Mouse (Mus musculus) spleen, adult 2 months (tissue): Measurements from ENCODE around the gene Fbxl17.

Experiments used
- CTCF ChIP-seq: fragments of 200-500 bp; IDR thresholded peaks from 2 replicates; pipeline ENCODE4 v1.5.1; 2011; ENCODE audit warnings: mild to moderate bottlenecking, inconsistent platforms; ENCODE audit not compliant: insufficient read depth, insufficient read length, insufficient replicate concordance; ENCODE audit errors: extremely low read depth
- POLR2A ChIP-seq: fragments of 200-500 bp; IDR thresholded peaks from 2 replicates; pipeline ENCODE4 v1.6.1; 2011; ENCODE audit warnings: low read depth, low read length, inconsistent platforms

DNA sequence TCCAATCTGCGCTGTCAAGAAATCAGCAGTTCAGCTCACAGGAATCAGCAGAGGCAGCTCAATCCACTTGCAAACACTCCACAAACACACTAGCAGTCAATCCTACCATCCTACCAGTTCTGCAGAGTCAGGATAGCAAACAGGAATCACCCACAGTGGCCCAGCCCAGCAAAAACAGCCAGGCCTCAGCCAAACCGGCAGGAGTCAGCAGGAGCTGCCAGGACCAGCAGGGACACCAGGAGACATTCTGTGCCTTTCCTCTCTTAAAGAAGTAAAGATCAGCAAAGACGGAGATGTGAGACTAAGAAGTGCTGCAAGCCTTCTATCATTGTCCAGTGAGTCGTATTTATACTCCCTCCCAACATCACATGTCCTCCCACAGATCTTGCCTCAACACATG, 196.0 kb downstream of the Fbxl17 start:
- TF ChIP-seq CTCF (no peak), POLR2A (no peak)
